In the genomic region with DNA sequence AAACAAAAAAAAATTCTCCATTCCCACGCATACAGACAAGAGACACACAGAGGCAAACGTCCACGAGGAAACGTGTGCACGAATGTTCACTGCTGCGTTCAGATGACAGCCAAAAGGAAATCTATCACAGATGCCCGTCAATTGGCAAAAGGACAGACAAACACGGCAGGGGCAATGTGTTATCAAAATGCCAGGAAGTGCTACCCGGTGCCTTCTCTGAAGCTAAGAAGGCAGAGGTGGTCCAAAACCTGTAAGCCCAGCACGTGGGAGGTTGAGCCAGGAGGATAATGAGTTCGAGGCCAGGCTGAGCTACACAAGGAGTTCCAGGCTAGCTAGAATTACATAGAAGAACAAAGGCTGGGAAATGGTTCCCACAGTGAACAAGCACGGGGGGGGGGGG, we compare ENCODE assay signal across 13 mouse cellular contexts. TPM values are rescaled to one million over a fixed set of nuclear protein-coding genes. Genes with fewer than 3 reads are reported as not detected.
DNase-seq lines count a peak whose midpoint lies in the region; ATAC-seq and TF ChIP-seq lines count a peak whose summit lies in the region.
"Had no signal": no experiment of that assay in that cellular context is flagged by ENCODE, and none has a peak within 500 bp of the region (broad histone marks: within the 10 kb centered on the region; RNA-seq: fewer than 3 reads in every experiment).

No protein-coding gene starts in this region.

- WGBS in intestine, embryonic 14.5 days: 87% methylated on average over 11 of the region's 12 CpGs
- 81% methylated on average over 12 of the region's 12 CpGs for WGBS in intestine, postnatal 0 days
- 30% methylated on average over 12 of the region's 12 CpGs for WGBS in liver, embryonic 15.5 days (ENCODE audit: insufficient replicate concordance)

- no peak overlapping the region for H3K9ac ChIP-seq in intestine, embryonic 14.5 days (ENCODE audit: low read length)
- no peak overlapping the region for H3K9ac ChIP-seq in intestine, postnatal 0 days (ENCODE audit: low read depth, low read length)
- H3K9ac ChIP-seq in MEL (ENCODE audit: control insufficient read depth, low read depth, low read length, poor library complexity, severe bottlenecking): peak overlapping the region; percentile 66
- H3K9ac ChIP-seq in liver, embryonic 15.5 days: peak overlapping the region; percentile 47; the same call in 1 of the 2 replicates
- H3K9ac ChIP-seq: embryonic facial prominence, embryonic 13.5 days; forebrain, embryonic 13.5 days had no signal

- no peak for TF ChIP-seq CTCF in intestine, postnatal 0 days (IDR thresholded peaks at IDR 0.05; ENCODE audit: low read depth)
- no peak for TF ChIP-seq CTCF in MEL (IDR thresholded peaks at IDR 0.05 in 2 of 3, conservative IDR thresholded peaks at IDR 0.05 in 1 of 3; ENCODE audit: control insufficient read depth in 1 of 3, insufficient read depth in 1 of 3, low read depth in 2 of 3, low read length in 3 of 3, poor library complexity in 1 of 3, severe bottlenecking in 1 of 3)

- DNase-seq in intestine, embryonic 14.5 days (ENCODE audit: low spot score): no peak
- DNase-seq in MEL (ENCODE audit: low read depth, low spot score): peak; percentile 55
- no peak for DNase-seq in layer of hippocampus, postnatal 14 days (ENCODE audit: low spot score in 2 of 2)
- no peak for DNase-seq in embryo, embryonic 9.5 days (ENCODE audit: extremely low spot score)
- DNase-seq: right cerebral cortex, postnatal 4 days; thymus, postnatal 25 days had no signal

- TF ChIP-seq RAD21 in MEL (IDR thresholded peaks at IDR 0.05; ENCODE audit: low read depth, low read length): no peak

- no peak for TF ChIP-seq POLR2A in MEL (IDR thresholded peaks at IDR 0.05; ENCODE audit: control insufficient read depth in 1 of 2, insufficient read depth in 1 of 2, low read depth in 1 of 2, low read length in 2 of 2, poor library complexity in 1 of 2)

- no peak for TF ChIP-seq EP300 in MEL (IDR thresholded peaks at IDR 0.05; ENCODE audit: low read depth in 1 of 2, low read length in 2 of 2)

- H3K4me2 ChIP-seq in intestine, embryonic 14.5 days (ENCODE audit: low read length): peak overlapping the region; percentile 30; the same call in 1 of the 2 replicates
- no peak overlapping the region for H3K4me2 ChIP-seq in intestine, postnatal 0 days (replicated peaks; ENCODE audit: low read depth)
- H3K4me2 ChIP-seq in liver, embryonic 15.5 days: peak overlapping the region; percentile 77
- H3K4me2 ChIP-seq: forebrain, embryonic 13.5 days had no signal

- H3K79me2 ChIP-seq in MEL (ENCODE audit: control insufficient read depth, insufficient read depth, low read length, poor library complexity): peaks cover 32% of the 10 kb centered on the region

- H3K9me3 ChIP-seq in erythroblast, embryonic 14.5 days (ENCODE audit: control insufficient read depth, low read length): peaks cover 9% of the 10 kb centered on the region
- no peaks in the 10 kb centered on the region for H3K9me3 ChIP-seq in intestine, embryonic 14.5 days (ENCODE audit: control insufficient read depth, low read length)
- no peaks in the 10 kb centered on the region for H3K9me3 ChIP-seq in intestine, postnatal 0 days (ENCODE audit: control insufficient read depth)
- H3K9me3 ChIP-seq in MEL (replicated peaks; ENCODE audit: insufficient read depth, low read length): no peaks in the 10 kb centered on the region
- H3K9me3 ChIP-seq in liver, embryonic 15.5 days (replicated peaks): no peaks in the 10 kb centered on the region
- H3K9me3 ChIP-seq: embryonic facial prominence, embryonic 13.5 days; forebrain, embryonic 13.5 days; hindbrain, embryonic 10.5 days had no signal

- ATAC-seq in erythroblast, adult 5-6 weeks (replicated peaks; ENCODE audit: low FRiP score, poor library complexity, severe bottlenecking): no peak
- ATAC-seq in intestine, embryonic 14.5 days (replicated peaks; ENCODE audit: low FRiP score, low TSS enrichment, low read depth): no peak
- no peak for ATAC-seq in intestine, postnatal 0 days
- ATAC-seq in liver, embryonic 15.5 days (ENCODE audit: insufficient read depth): no peak
- ATAC-seq: forebrain, embryonic 13.5 days had no signal

- H3K4me1 ChIP-seq in erythroblast, embryonic 14.5 days (ENCODE audit: control insufficient read depth): peaks cover 97% of the 10 kb centered on the region
- H3K4me1 ChIP-seq in intestine, embryonic 14.5 days (replicated peaks; ENCODE audit: control insufficient read depth, insufficient read depth, low read length): no peaks in the 10 kb centered on the region; the same call in 1 of the 2 replicates
- no peaks in the 10 kb centered on the region for H3K4me1 ChIP-seq in intestine, postnatal 0 days (replicated peaks; ENCODE audit: control insufficient read depth, insufficient read depth, low read length)
- H3K4me1 ChIP-seq in MEL (ENCODE audit: control insufficient read depth in 1 of 2, insufficient read depth in 2 of 2, low read length in 2 of 2): peaks cover 17 to 49% of the 10 kb centered on the region in 2 experiments
- H3K4me1 ChIP-seq in liver, embryonic 15.5 days (replicated peaks): peaks cover 99% of the 10 kb centered on the region

- H3K27ac ChIP-seq in intestine, embryonic 14.5 days (ENCODE audit: low read depth): no peak overlapping the region
- H3K27ac ChIP-seq in intestine, postnatal 0 days (ENCODE audit: low read depth, low read length): no peak overlapping the region
- H3K27ac ChIP-seq in MEL (ENCODE audit: control insufficient read depth, low read depth, low read length): peak overlapping the region; percentile 92
- peak overlapping the region; percentile 91 for H3K27ac ChIP-seq in liver, embryonic 15.5 days (replicated peaks)
- H3K27ac ChIP-seq: embryonic facial prominence, embryonic 13.5 days; forebrain, embryonic 13.5 days; hindbrain, embryonic 10.5 days had no signal

- no peaks in the 10 kb centered on the region for H3K27me3 ChIP-seq in erythroblast, embryonic 14.5 days (ENCODE audit: control insufficient read depth)
- no peaks in the 10 kb centered on the region for H3K27me3 ChIP-seq in intestine, embryonic 14.5 days (replicated peaks; ENCODE audit: control insufficient read depth, insufficient read depth, low read length)
- no peaks in the 10 kb centered on the region for H3K27me3 ChIP-seq in intestine, postnatal 0 days (replicated peaks; ENCODE audit: control insufficient read depth, insufficient read depth, low read length)
- H3K27me3 ChIP-seq in MEL (ENCODE audit: control insufficient read depth in 1 of 2, insufficient read depth in 2 of 2, low read length in 2 of 2): no peaks in the 10 kb centered on the region
- H3K27me3 ChIP-seq in liver, embryonic 15.5 days: no peaks in the 10 kb centered on the region
- H3K27me3 ChIP-seq: embryonic facial prominence, embryonic 13.5 days; forebrain, embryonic 13.5 days had no signal

- peaks cover 78% of the 10 kb centered on the region for H3K36me3 ChIP-seq in erythroblast, embryonic 14.5 days (ENCODE audit: control insufficient read depth)
- no peaks in the 10 kb centered on the region for H3K36me3 ChIP-seq in intestine, embryonic 14.5 days (ENCODE audit: control insufficient read depth, insufficient read depth, low read length)
- H3K36me3 ChIP-seq in intestine, postnatal 0 days (ENCODE audit: control insufficient read depth, insufficient read depth): no peaks in the 10 kb centered on the region
- peaks cover 0 to 45% of the 10 kb centered on the region in 2 experiments; a peak in 2 of 4 replicates for H3K36me3 ChIP-seq in MEL (ENCODE audit: control insufficient read depth in 1 of 2, insufficient read depth in 2 of 2, low read length in 2 of 2)
- peaks cover 29% of the 10 kb centered on the region for H3K36me3 ChIP-seq in liver, embryonic 15.5 days (replicated peaks)
- H3K36me3 ChIP-seq: embryonic facial prominence, embryonic 13.5 days; hindbrain, embryonic 10.5 days had no signal

- peak overlapping the region; percentile 60 for H3K4me3 ChIP-seq in erythroblast, embryonic 14.5 days (replicated peaks)
- H3K4me3 ChIP-seq in intestine, embryonic 14.5 days (ENCODE audit: low read depth, low read length): no peak overlapping the region
- no peak overlapping the region for H3K4me3 ChIP-seq in intestine, postnatal 0 days (ENCODE audit: low read depth, low read length)
- peak overlapping the region; percentile 40 to 48; a peak in 3 of 4 replicates for H3K4me3 ChIP-seq in MEL (ENCODE audit: control insufficient read depth in 1 of 2, insufficient read depth in 1 of 2, low read depth in 2 of 2, low read length in 2 of 2)
- H3K4me3 ChIP-seq in liver, embryonic 15.5 days (replicated peaks): peak overlapping the region; percentile 41
- H3K4me3 ChIP-seq: embryonic facial prominence, embryonic 13.5 days; forebrain, embryonic 13.5 days; hindbrain, embryonic 10.5 days had no signal

TF ChIP-seq in MEL, 35 proteins besides CTCF, POLR2A, EP300 and RAD21:
- no peak for TF ChIP-seq ETS1 (IDR thresholded peaks at IDR 0.05; ENCODE audit: low read depth, low read length)
- peak; percentile 68 for TF ChIP-seq MAX (IDR thresholded peaks at IDR 0.05; ENCODE audit: low read length)
- no peak for TF ChIP-seq HCFC1 (IDR thresholded peaks at IDR 0.05; ENCODE audit: low read depth, low read length)

RNA-seq across cellular contexts. Expression of a gene that starts 47.9 kb away (rescaled TPM):
- 47.9 and 53.6 TPM in 2 replicates for polyA plus RNA-seq in erythroblast, embryonic 14.5 days (2012)
- 35.5 and 52.0 TPM in 2 replicates for total RNA-seq in erythroblast, adult 5-6 weeks (2015; ENCODE audit: low replicate concordance)
- total RNA-seq in erythroblast, adult 5-6 weeks (2017; ENCODE audit: low replicate concordance): 105 and 158 TPM in 2 replicates
- polyA plus RNA-seq in intestine, embryonic 14.5 days (2014; fragmentation: Nextera tagmentation; extraction: Ambion mirVana): 20.3 and 24.1 TPM in 2 replicates
- polyA plus RNA-seq in intestine, postnatal 0 days (2015; fragmentation: Nextera tagmentation; extraction: Ambion mirVana): 10.1 and 11.1 TPM in 2 replicates
- total RNA-seq in MEL (2012; rRNA removed): 441 and 515 TPM in 2 replicates
- polyA plus RNA-seq in MEL (2012; ENCODE audit: insufficient read depth in 1 of 2, insufficient read length in 2 of 2, low read depth in 1 of 2, low replicate concordance in 2 of 2, missing spikeins in 1 of 2): 100 to 1,000 TPM; 192 to 740 TPM
- polyA plus RNA-seq in liver, embryonic 15.5 days (2015; fragmentation: Nextera tagmentation; extraction: Ambion mirVana): 85.1 and 99.9 TPM in 2 replicates
- total RNA-seq in layer of hippocampus, postnatal 14 days (2021): 100 to 1,000 TPM; 307 to 312 TPM

Comparison
In these comparisons a context has a peak if more than half of its experiments do, and no peak if none do; other contexts are left out.
1. H3K4me3 ChIP-seq: peak in erythroblast, embryonic 14.5 days (single experiment), MEL (2 of 2) and liver, embryonic 15.5 days (single experiment); none in intestine, embryonic 14.5 days (single experiment) and intestine, postnatal 0 days (single experiment).
2. H3K27ac ChIP-seq: peak in MEL (single experiment) and liver, embryonic 15.5 days (single experiment); none in intestine, embryonic 14.5 days (single experiment) and intestine, postnatal 0 days (single experiment).
3. H3K9ac ChIP-seq: peak in MEL (single experiment) and liver, embryonic 15.5 days (single experiment); none in intestine, embryonic 14.5 days (single experiment) and intestine, postnatal 0 days (single experiment).